Mouse (Mus musculus): ENCODE results near the gene S100pbp. TPM values are rescaled to one million over a fixed set of nuclear protein-coding genes. Genes with fewer than 3 reads are reported as not detected.

Gene S100pbp
- 30.1 TPM for polyA plus RNA-seq (2015; fragmentation: Illumina TruSeq; extraction: RNeasy Lipid Tissue Mini Kit (QIAGEN cat#74804); ENCODE audit: low read depth, low replicate concordance)

GRCm38 (mm10) chr4:129189542-129190519 is at the start of gene S100pbp, which contains the start of gene Yars:
S100pbp (minus strand) TSS chr4:129189727.
Yars (plus strand) TSS chr4:129189760.

GRCm38 (mm10) chr4:129136579-129137391 is 52.7 kb downstream of the S100pbp start, which contains the start of gene Fndc5:
Fndc5 (plus strand) TSS chr4:129136999.

GRCm38 (mm10) chr4:129121569-129122086 is 67.9 kb downstream of the S100pbp start, which contains the start of gene Hpca:
Hpca (minus strand) TSS chr4:129122036.

GRCm38 (mm10) chr4:129105356-129105755 is 84.2 kb downstream of the S100pbp start, which contains the start of gene Tmem54:
Tmem54 (plus strand) TSS chr4:129105548.

Other genes starting within 250 kb of the S100pbp start
- 39.1 TPM for gene Azin2, start 227.3 kb downstream of the S100pbp start, polyA plus RNA-seq (2015; fragmentation: Illumina TruSeq; extraction: RNeasy Lipid Tissue Mini Kit (QIAGEN cat#74804); ENCODE audit: low read depth, low replicate concordance)
- gene Ak2, start 197.8 kb downstream of the S100pbp start, polyA plus RNA-seq (2015; fragmentation: Illumina TruSeq; extraction: RNeasy Lipid Tissue Mini Kit (QIAGEN cat#74804); ENCODE audit: low read depth, low replicate concordance) = 36.0 TPM
- 44.5 TPM for gene Rnf19b, start 131.5 kb downstream of the S100pbp start, polyA plus RNA-seq (2015; fragmentation: Illumina TruSeq; extraction: RNeasy Lipid Tissue Mini Kit (QIAGEN cat#74804); ENCODE audit: low read depth, low replicate concordance)
- not detected for gene Tmem54, start 84.2 kb downstream of the S100pbp start, polyA plus RNA-seq (2015; fragmentation: Illumina TruSeq; extraction: RNeasy Lipid Tissue Mini Kit (QIAGEN cat#74804); ENCODE audit: low read depth, low replicate concordance)
- 1,134 TPM for gene Hpca, start 67.7 kb downstream of the S100pbp start, polyA plus RNA-seq (2015; fragmentation: Illumina TruSeq; extraction: RNeasy Lipid Tissue Mini Kit (QIAGEN cat#74804); ENCODE audit: low read depth, low replicate concordance)
- 73.9 TPM for gene Fndc5, start 52.7 kb downstream of the S100pbp start, polyA plus RNA-seq (2015; fragmentation: Illumina TruSeq; extraction: RNeasy Lipid Tissue Mini Kit (QIAGEN cat#74804); ENCODE audit: low read depth, low replicate concordance)
- gene Yars, start within 50 bp of the S100pbp start, polyA plus RNA-seq (2015; fragmentation: Illumina TruSeq; extraction: RNeasy Lipid Tissue Mini Kit (QIAGEN cat#74804); ENCODE audit: low read depth, low replicate concordance) = 88.2 TPM
- gene C77080, start 71.7 kb upstream of the S100pbp start, polyA plus RNA-seq (2015; fragmentation: Illumina TruSeq; extraction: RNeasy Lipid Tissue Mini Kit (QIAGEN cat#74804); ENCODE audit: low read depth, low replicate concordance) = 7.9 TPM
- 1.3 TPM for gene Sync, start 97.9 kb upstream of the S100pbp start, polyA plus RNA-seq (2015; fragmentation: Illumina TruSeq; extraction: RNeasy Lipid Tissue Mini Kit (QIAGEN cat#74804); ENCODE audit: low read depth, low replicate concordance)
- gene Rbbp4, start 145.6 kb upstream of the S100pbp start, polyA plus RNA-seq (2015; fragmentation: Illumina TruSeq; extraction: RNeasy Lipid Tissue Mini Kit (QIAGEN cat#74804); ENCODE audit: low read depth, low replicate concordance) = 91.6 TPM
- gene Zbtb8os, start 146.0 kb upstream of the S100pbp start, polyA plus RNA-seq (2015; fragmentation: Illumina TruSeq; extraction: RNeasy Lipid Tissue Mini Kit (QIAGEN cat#74804); ENCODE audit: low read depth, low replicate concordance) = 37.3 TPM
- gene Zbtb8a, start 188.4 kb upstream of the S100pbp start, polyA plus RNA-seq (2015; fragmentation: Illumina TruSeq; extraction: RNeasy Lipid Tissue Mini Kit (QIAGEN cat#74804); ENCODE audit: low read depth, low replicate concordance) = 6.8 TPM